Mouse (Mus musculus): ENCODE measurements around the gene Grhpr. TPM values are rescaled to one million over a fixed set of nuclear protein-coding genes. Genes with fewer than 3 reads are reported as not detected.

Gene Grhpr
- total RNA-seq (2023): 11.5 TPM

GRCm38 (mm10) chr4:44981280-44981973 lies at the start of gene Grhpr:
Grhpr (plus strand) TSS chr4:44981395.

GRCm38 (mm10) chr4:45012105-45012975 lies 31.1 kb downstream of the Grhpr start, which contains the start of gene Zbtb5:
Zbtb5 (minus strand) TSS chr4:45012412.

GRCm38 (mm10) chr4:45018452-45018980 lies 37.3 kb downstream of the Grhpr start, which contains the start of gene Polr1e:
Polr1e (plus strand) TSS chr4:45018583.

Other genes starting within 250 kb of the Grhpr start
- 149 TPM for gene Zcchc7, start 225.5 kb upstream of the Grhpr start, total RNA-seq (2023)
- gene Zbtb5, start 31.0 kb downstream of the Grhpr start, total RNA-seq (2023): 11.0 TPM
- gene Polr1e, start 37.2 kb downstream of the Grhpr start, total RNA-seq (2023): 26.2 TPM
- 3.8 TPM for gene Fbxo10, start 103.2 kb downstream of the Grhpr start, total RNA-seq (2023)
- 41.2 TPM for gene Tomm5, start 126.7 kb downstream of the Grhpr start, total RNA-seq (2023)
- gene Frmpd1, start 203.5 kb downstream of the Grhpr start, total RNA-seq (2023): 2.1 TPM

Data from CD4-positive naive resting alpha-beta T cell, adult 76 days (primary cell).